Mouse (Mus musculus) kidney, postnatal 36 days (tissue): ENCODE data around the gene Pik3cd.

Source experiments
- DNase-seq, 2 experiments: peaks; one replicate each; pipeline ENCODE4 v3.0.0; 2021 to 2022; ENCODE audit warnings: mixed read lengths in 2 of 2

Gene Pik3cd

GRCm38 (mm10) chr4:149723855-149724731 lies 21.7 kb upstream of the Pik3cd start:
- peak; percentile 78 to 92 for DNase-seq

GRCm38 (mm10) chr4:149723021-149723390 lies 20.6 kb upstream of the Pik3cd start:
- DNase-seq = no peak

- no peak for DNase-seq
These were observed 20.0 kb upstream of the Pik3cd start for GRCm38 (mm10) chr4:149722104-149723020.

GRCm38 (mm10) chr4:149721163-149721562 lies 18.8 kb upstream of the Pik3cd start:
- no peak for DNase-seq

- peak; percentile 34 to 75 for DNase-seq
These were observed 17.3 kb upstream of the Pik3cd start for GRCm38 (mm10) chr4:149719686-149720085.

- no peak for DNase-seq
These were observed 12.2 kb upstream of the Pik3cd start for GRCm38 (mm10) chr4:149714542-149714941.

- DNase-seq = peak; percentile 39 to 77
These were observed 9.6 kb upstream of the Pik3cd start for GRCm38 (mm10) chr4:149711955-149712354.

GRCm38 (mm10) chr4:149711485-149711884 lies 9.1 kb upstream of the Pik3cd start:
- no peak for DNase-seq

- DNase-seq = peak; percentile 68 to 75
These were observed 8.1 kb upstream of the Pik3cd start for GRCm38 (mm10) chr4:149710510-149710909.

GRCm38 (mm10) chr4:149705941-149706340 lies 3.6 kb upstream of the Pik3cd start:
- DNase-seq = no peak

- DNase-seq = no peak
These were observed 2.9 kb upstream of the Pik3cd start for GRCm38 (mm10) chr4:149705298-149705697.

GRCm38 (mm10) chr4:149701426-149702209 lies 753 bp downstream of the Pik3cd start:
- peak in 1 of 2 experiments; percentile 77 for DNase-seq

GRCm38 (mm10) chr4:149699953-149700352 lies 2.4 kb downstream of the Pik3cd start:
- no peak for DNase-seq

- peak; percentile 51 to 71 for DNase-seq
These were observed 4.1 kb downstream of the Pik3cd start for GRCm38 (mm10) chr4:149698197-149698821.

- DNase-seq = peak in 1 of 2 experiments; percentile 32
These were observed 4.7 kb downstream of the Pik3cd start for GRCm38 (mm10) chr4:149697506-149698196.

GRCm38 (mm10) chr4:149696189-149696971 lies 6.0 kb downstream of the Pik3cd start:
- DNase-seq = peak; percentile 73 to 77

GRCm38 (mm10) chr4:149691368-149691767 lies 11.0 kb downstream of the Pik3cd start:
- DNase-seq = no peak

GRCm38 (mm10) chr4:149690828-149691280 lies 11.5 kb downstream of the Pik3cd start:
- no peak for DNase-seq

GRCm38 (mm10) chr4:149689822-149690700 lies 12.3 kb downstream of the Pik3cd start:
- DNase-seq = no peak
